Mouse (Mus musculus) kidney, adult 8-10 months (tissue): Measurements from ENCODE around the gene Elp6.
A peak's percentile ranks its signal among the peaks of the same experiment; 100 is the strongest.

Experiments
- DNase-seq, 2 experiments: peaks; one replicate each; pipeline ENCODE4 v3.0.0; 2022

The Elp6 gene

GRCm38 (mm10) chr9:110304969-110305651, at the start of gene Elp6:
Elp6 (plus strand) TSS chr9:110305173.
- DNase-seq: peak; percentile 91 to 92

GRCm38 (mm10) chr9:110255407-110256019, 49.5 kb upstream of the Elp6 start:
- no peak for DNase-seq

DNA sequence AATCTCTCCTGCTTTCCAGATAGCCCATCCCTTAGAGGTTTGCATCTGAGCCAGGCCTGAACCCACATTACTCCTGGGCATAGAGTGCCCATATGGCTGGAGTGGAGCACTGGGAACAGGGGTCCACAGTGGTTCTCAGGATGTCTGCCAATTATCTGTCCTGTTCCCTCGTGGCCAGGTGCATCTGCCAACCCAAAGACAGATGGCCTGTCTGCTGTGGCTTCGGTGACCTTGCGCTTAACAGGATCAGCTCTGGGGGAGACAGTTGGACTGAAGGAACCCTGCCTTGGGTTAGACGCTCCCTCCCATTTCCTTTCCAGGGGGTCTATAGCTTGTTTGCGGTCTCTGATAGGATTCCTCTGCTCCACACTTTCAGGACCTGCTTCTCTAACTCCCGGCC, 46.3 kb upstream of the Elp6 start:
- DNase-seq: no peak

DNA sequence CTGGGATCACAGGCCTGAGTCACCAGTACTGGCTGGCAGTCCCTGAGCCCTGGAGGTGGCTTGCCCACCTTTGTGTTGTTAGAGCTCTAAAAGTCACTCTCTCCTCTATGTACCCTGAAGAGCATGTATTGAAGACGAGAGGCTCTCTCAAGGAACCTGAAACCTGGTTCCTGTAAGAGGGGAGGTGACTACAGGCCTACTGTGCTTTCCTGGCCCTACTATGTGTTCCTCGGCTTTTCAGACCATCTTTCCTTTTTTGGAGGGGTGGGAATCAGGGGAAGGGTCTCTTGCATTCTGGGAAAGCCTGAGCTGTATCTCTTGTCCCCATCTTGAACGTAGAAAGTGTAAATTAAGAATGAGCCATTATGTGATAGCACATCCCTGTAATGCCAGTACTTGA, 45.9 kb upstream of the Elp6 start:
- no peak for DNase-seq

- DNase-seq: no peak
These were observed 41.8 kb upstream of the Elp6 start for GRCm38 (mm10) chr9:110263181-110263580.

DNA sequence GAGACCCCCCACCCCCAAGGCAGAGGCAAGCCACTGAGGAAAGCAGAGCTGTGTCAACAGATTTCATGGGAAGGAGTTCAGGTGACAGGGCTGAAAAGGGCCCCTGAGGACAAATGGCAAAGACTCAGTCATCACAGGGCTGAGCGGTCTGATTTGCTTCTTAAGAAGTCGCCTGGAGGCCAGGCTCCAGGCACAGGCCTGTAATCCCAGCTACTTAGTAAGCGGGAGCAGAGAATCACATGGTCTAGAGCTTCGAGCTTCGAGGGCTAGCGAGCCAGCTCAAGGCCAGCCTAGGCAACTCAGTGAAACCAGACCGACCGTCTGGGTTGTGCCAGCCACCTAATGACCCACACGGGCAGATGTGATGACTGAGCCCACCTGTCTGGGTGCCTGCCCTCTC, 40.0 kb upstream of the Elp6 start:
- DNase-seq: no peak

- no peak for DNase-seq
These were observed 36.6 kb upstream of the Elp6 start for GRCm38 (mm10) chr9:110268416-110268815.

DNA sequence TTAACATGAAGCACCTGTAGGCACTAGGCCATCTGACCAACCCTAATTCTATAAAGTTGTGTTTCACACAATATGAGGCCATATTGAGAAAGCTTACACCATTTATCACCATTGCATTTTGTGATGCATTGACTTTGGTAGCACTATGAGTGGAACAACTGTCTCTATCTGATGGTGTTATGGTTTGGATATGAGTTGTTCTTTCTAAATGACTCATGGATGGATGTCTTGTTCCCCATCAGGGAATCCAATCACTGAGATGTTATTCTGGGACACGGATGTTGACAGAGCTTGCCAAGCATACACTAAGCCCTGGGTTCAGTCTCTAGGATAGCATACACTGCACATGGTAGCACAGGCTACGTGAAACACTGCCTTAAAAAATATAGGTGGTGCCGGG, 32.6 kb upstream of the Elp6 start:
- no peak for DNase-seq

- DNase-seq: no peak
These were observed 31.5 kb upstream of the Elp6 start for GRCm38 (mm10) chr9:110273507-110273906.

DNA sequence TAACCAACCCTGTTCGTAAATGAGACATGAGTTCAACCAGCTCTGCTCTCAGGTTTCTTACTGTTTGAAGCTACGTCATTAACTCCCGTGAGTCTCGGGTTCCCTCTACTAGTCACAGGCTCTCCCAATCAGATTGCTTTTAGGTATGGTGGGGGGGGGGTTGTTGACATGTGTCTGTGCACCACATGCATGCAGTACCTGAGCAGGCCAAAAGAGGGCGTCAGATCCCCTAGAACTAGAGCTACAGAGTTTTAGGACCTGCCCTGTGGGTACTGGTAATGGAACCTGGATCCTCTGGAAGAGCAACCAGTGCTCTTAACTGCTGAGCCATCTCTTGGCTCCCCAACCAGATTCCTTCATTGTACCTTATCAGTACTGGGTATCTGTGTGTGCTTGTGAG, 29.1 kb upstream of the Elp6 start:
- no peak for DNase-seq

GRCm38 (mm10) chr9:110277431-110277881, 27.5 kb upstream of the Elp6 start:
- DNase-seq: peak in 1 of 2 experiments; percentile 8

DNA sequence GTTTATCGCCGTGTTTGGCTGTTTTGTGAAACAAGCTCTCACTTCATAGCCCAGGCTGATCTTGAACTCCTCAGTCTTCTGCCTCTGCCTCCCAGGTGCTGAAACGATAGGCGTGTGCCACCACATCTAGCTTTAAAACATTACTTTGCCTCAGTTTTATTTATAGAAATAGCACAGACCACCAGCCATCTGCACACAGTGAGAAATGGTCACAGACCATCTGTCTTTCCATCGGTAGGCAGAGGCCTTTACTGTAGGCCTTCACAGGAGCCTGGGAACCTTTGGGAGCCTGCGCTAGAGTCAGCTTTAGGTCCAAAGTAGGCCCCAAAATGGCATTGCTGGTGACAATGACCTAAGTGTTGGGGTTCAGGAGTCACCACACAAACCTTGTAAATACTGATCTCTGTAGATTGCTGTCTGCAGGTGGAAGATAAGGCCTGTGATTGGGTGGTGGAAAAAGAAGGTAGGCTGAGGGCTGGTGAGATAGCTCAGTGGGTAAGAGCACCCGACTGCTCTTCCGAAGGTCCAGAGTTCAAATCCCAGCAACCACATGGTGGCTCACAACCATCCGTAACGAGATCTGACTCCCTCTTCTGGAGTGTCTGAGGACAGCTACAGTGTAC, 20.8 kb upstream of the Elp6 start:
- DNase-seq: no peak

DNA sequence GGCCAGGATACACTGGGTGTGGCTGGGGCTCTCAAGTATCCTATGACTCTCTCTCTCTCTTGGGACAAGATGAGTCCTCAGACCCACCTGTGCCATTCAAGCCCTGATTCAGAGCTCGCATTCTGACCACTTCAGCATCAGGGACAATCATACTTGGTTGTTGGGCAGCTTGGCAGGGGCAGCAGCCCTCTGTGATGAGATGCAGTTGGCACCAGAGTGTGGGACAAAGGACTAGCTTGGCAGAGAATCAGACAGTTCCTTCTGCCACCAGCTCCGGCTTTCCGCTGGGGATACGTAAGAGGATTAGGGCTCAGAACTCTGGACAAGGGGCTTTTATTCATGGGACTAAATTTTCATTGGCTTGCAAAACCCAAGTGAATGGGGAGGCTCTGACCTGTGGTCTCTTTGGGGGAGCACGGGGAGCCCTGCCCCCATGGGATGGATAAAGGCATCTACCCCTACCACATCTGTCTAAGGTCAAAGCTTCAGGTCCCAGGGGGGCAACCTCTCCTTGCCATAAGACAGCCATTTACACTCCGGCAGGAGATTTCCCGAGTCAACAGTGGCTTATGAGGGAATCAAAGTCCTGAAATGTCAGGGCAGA, 17.6 kb upstream of the Elp6 start:
- DNase-seq: no peak

GRCm38 (mm10) chr9:110293254-110293718, 11.7 kb upstream of the Elp6 start:
- DNase-seq: no peak

- DNase-seq: no peak
These were observed 11.0 kb upstream of the Elp6 start for GRCm38 (mm10) chr9:110293873-110294415.

DNA sequence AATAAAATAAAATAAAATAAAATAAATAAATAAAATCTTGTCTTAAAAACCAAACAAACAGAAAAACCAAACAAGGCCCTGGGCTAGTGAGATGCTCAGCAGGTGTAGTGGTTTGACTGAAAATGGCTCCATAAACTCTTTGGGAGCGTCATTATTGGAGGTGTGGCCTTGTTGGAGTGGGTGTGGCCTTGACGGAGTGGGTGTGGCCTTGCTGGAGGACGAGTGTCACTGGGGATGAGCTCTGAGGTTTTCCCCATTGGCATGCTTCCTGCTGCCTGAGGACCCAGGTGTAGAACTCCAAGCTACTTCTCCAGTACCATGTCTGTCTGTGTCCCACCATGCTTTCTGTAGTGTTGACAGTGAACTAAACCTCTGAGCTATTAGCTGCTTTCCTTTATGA, 10.2 kb upstream of the Elp6 start:
- no peak for DNase-seq

DNA sequence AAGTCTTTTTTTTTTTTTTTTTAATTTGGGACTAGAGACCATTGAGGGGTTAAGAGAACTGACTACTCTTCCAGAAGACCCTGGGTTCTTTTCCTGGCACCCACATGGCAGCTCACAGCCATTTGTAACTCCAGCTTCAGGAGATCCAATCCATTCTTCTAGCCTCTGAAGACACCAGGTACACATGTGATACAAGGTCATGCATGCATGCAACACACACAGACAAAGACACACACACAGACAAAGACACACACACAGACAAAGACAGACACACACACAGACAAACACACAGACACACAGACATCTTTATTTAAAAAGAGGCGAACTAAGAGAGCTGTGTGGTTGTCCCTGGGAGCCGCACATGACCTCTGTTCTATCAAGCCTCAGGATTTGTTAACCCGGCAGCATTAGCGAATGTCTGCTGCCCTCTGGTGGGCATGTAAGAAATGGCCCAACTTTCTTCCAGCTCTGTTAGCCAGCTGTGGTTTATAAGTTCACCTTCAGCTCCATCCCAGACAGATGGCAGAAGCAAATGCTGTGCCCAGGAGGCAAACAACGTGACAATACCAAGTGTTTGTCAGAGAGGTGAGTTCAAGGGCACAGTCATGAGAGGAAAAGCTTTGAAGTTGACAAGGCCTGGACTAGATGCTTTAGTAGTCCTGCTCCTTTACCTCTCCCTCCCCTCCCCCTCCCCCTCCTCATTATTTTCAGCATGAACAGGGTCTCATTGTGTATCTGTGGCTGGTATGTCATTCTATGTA, 7.9 kb upstream of the Elp6 start:
- peak; percentile 75 to 90 for DNase-seq

DNA sequence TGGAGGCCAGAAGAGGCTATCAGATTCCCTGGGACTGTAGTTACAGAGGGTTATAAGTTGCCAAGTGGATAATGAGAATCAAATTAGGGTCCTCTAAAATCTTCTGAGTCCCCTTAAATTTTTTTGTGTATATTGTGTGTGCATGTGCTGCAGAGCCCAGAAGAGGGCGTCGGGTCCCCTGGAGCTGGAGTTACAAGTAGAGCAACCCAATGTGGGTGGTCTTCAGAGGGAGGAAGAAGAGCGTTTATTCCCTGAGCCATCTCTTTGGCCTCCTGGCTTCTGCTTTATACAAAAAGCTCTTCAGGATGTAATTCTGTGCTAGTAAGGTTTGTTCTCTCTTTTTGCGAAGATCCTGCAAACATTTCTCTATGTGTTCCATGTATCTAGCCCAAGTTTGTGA, 457 bp upstream of the Elp6 start:
- DNase-seq: peak in 1 of 2 experiments; percentile 20

DNA sequence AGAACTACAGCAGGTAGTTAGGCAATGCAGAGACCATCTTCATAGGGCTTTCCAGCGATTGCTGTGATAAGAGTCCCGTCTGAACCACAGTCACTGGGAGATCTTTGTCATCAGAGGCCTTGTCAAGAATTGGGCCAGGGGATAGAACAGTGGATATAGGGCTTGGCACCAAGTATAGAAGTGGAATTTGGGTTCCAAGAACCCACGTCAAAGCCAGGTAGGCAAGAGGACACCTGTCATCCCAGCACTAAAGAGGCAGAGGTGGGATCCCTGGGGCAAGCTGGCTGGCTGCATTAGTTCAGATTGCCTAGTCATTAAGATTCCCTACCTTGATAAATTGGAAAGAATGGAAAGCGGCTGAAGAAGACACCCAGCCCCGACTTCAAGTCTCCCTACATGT, 1.4 kb downstream of the Elp6 start:
- no peak for DNase-seq

- no peak for DNase-seq
These were observed 9.7 kb downstream of the Elp6 start for GRCm38 (mm10) chr9:110314706-110315105.

- DNase-seq: no peak
These were observed 10.4 kb downstream of the Elp6 start for GRCm38 (mm10) chr9:110315410-110315809.

GRCm38 (mm10) chr9:110315904-110316303, 10.9 kb downstream of the Elp6 start:
- DNase-seq: no peak

DNA sequence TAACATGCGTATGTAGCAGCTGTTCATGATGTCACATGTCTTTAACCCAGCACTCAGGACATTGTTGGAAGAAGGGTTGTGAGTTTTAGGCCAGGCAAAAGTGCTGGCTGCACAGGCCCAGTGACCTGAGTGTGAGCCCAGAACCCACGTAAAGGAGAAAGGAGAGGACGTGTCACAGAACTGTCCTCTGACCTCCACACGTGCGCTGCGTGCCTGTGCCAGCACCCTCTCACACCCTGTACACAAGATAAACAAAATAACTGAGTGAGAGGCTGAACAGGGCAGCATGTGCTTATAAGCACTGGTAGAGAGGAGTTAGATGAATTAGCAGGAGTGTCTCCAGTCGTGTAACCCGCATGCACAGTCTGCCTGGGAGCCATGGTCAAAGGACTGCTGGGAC, 11.5 kb downstream of the Elp6 start:
- DNase-seq: no peak
